Mouse (Mus musculus): ENCODE results near the gene Mllt11. TPM values are rescaled to one million over a fixed set of nuclear protein-coding genes. Genes with fewer than 3 reads are reported as not detected.

Gene Mllt11
- total RNA-seq (2021): 100 to 1,000 TPM; 287 to 294 TPM
- long read RNA-seq, experiment 1, transcript Mllt11-201 (2 exons, 1,923 nt): major isoform, 292 of 316 reads
- long read RNA-seq, experiment 1, partial matches to known transcripts: 2 of 316 reads
- long read RNA-seq, experiment 1, other reads (novel, unspliced or antisense): 22 of 316 reads
- long read RNA-seq, experiment 2, transcript Mllt11-201 (2 exons, 1,923 nt): major isoform, 429 of 452 reads
- long read RNA-seq, experiment 2, partial matches to known transcripts: 10 of 452 reads
- long read RNA-seq, experiment 2, other reads (novel, unspliced or antisense): 13 of 452 reads

DNA sequence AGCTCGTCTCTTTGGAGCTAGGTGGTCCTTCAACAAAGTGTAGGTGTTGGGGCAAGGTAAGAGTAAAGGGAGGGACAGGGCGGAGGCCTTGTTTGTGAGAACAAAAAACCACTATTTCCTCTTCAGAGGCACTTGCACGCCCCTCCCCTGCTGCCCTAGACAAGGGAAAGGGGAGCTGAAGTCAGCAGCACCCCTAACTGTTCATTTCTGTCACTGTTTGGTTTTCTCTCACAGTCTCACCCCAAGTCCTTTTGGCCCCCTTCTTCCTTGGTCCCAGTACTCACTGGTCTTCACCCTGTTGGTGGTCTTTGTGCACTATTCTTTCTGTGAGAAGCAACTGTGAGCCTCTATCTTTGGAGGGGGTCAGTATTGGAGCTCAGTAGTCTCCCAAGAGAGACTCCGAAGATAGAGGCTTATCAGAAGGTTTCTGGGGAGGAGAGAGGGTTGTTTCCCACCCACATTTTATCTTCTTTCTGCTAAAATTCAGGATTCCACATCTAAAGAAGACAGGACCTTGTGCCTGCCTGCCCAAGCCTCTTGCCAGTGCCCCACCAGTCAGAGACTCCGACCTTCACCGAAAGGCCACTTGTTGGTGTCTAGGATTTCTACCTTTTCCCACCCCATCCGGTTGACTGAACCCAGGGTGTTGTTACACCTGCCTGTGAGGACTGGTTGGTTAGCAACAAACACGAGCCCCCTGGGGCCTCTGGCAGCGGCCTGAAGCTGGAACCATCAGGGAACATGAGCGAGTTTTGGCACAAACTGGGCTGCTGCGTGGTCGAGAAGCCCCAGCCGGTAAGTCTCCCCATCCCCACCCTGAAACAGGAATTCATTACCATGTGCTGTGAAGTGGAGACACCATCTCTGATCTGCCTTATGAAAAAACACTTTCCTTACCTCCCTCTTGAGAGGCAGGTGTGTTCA, at the start of gene Mllt11:
Gene Mllt11 (minus strand): TSS at position 874 of the 924 bp plus-strand sequence.
- H3K4me3 ChIP-seq: peak within 1 kb of the TSS; percentile 81
- TF ChIP-seq CTCF (conservative IDR thresholded peaks at IDR 0.05): no peak
- no peak for DNase-seq (ENCODE audit: low spot score in 2 of 2)
- H3K27ac ChIP-seq: peak within 1 kb of the TSS; percentile 100

DNA sequence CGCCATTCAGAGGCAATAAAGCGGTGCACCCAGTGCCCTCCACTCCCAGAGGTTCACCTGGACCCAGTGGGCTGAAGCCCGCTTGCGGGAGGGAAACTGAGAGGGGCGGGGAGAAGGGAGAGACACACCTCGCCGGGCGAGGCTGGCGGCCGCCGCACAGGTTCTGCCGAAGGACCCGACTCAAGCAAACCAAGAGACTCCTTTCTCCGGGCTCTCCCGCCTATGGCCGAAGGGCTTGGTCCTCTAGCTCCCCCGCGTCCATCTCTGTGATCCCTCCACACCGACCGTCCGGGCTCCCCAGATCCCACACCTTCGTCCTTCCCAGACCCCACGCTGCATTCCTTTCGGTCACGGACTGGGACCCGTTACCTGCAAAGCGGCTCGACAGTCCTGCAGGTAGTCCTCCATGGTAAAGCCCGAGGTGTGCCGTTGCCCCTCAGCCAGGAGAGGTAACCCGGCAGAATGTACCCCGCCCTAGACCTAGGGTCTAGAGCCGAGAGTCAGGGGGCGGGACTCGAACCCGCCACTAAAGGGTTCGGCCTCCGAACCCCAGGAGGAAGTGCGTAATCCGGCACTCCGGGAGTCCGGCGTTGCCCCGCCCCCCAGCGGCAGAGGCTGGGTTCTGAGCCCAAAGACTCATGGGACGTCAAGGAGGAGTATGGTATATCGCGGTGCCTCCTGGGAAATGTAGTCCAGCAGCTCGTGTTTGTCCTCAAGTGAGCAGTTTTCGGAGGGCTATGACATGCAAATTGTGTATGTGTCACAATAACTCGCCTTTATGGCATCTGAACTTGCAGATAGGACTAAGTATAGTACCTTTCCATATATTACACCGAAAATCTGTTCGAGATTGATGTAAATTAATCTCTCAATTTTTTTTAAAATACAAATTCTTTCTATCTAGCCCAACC, 49.5 kb upstream of the Mllt11 start, which contains the start of the genes Mindy1 and Prune1:
Gene Mindy1 (plus strand): TSS at position 130 of the 911 bp plus-strand sequence.
Gene Prune1 (minus strand): TSS at position 861 of the 911 bp plus-strand sequence.
- DNase-seq (ENCODE audit: low spot score in 2 of 2): peak; percentile 98
- TF ChIP-seq CTCF (conservative IDR thresholded peaks at IDR 0.05): peak; percentile 66
- Histone ChIP-seq H3K4me3 (peak within 1 kb of the TSS; percentile 75), H3K27ac (peak within 1 kb of the TSS; percentile 96)

DNA sequence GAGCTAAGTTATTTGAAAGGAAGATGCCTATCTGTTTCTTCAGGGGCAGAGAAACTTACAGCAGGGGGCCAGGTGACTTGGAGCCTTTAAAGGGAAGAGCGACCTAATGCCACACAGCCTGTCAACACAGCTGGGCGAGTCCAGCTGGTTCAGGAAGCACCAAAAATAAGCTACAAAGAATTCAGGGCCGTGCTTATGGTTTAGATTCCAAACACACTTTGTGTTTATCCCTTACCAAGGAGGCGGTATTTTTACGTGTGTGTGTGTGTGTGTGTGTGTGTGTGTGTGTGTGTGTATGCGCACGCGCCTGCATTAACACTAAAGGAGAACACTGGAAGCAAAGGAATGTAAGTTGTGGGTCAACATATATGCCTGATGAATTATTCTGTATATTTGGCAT, 48.8 kb upstream of the Mllt11 start:
- DNase-seq (ENCODE audit: low spot score in 2 of 2): no peak
- peak overlapping the region; percentile 75 for H3K4me3 ChIP-seq
- H3K27ac ChIP-seq: peak overlapping the region; percentile 96
- TF ChIP-seq CTCF (conservative IDR thresholded peaks at IDR 0.05): no peak; the same call in 1 of the 2 replicates

DNA sequence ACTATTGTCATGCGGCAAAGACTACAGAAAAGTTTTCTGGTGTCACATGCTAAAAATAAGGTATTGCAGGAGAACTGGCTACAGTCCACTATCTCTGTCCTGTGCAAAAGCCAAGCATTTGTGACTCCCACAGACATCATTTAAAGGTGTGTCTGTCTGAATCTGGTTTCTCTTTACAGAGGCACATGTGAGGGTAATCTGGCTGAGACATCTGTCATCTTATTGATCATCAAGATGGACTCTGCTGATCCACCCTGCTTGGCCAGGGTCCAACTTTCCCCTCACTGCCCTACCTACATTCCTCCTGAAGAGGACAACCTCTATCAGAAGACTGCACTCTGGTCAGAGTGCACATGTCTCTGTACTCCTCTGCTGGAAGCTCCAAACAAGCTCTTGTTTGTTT, 45.2 kb upstream of the Mllt11 start:
- no peak for TF ChIP-seq CTCF (conservative IDR thresholded peaks at IDR 0.05)
- no peak overlapping the region for H3K4me3 ChIP-seq
- no peak overlapping the region for H3K27ac ChIP-seq
- no peak for DNase-seq (ENCODE audit: low spot score in 2 of 2)

DNA sequence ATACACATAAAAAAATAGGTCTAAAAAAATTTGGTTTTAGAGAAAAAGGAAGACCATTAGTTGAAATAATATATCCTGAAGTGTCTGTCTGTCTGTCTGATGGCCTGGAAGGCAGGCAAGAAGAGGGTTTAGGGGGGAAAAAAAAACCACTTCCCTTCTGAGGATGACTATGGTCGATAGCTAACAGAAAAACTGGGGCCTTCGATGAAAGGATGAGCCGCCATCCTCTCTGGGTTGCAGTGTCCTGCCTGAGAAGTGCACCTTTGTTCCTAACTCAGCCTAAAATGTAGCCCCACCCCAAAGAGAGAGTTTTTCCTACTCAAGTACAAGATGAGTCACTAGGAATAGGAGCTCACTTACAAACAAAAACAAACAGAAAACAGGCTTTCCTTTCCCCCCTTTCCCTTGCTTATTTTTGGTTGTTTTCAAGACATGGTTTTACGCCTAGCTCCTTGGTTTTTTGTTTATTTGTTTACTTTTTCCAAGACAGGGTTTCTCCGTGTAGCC, 44.5 kb upstream of the Mllt11 start:
- no peak overlapping the region for H3K27ac ChIP-seq
- DNase-seq (ENCODE audit: low spot score in 2 of 2): no peak
- no peak for TF ChIP-seq CTCF (conservative IDR thresholded peaks at IDR 0.05)
- no peak overlapping the region for H3K4me3 ChIP-seq

DNA sequence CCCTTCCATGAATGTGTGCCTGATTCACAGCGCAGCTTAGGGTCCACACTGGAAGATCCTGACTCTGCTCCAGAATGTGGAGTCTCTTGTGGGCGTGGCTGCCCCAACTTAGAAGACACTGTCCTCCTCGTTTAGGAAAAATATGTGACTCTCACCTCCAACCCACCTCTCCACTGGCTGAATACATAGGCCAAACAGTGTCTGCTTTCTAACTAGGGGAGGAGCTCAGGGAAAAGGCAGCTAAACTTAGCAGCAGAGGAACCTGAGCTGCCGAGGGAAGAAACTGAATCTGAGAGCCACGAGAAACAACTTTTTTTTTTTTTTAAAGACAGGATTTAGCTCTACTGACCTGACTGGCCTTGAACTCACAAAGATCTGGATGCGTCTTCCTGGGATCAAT, 43.2 kb upstream of the Mllt11 start:
- DNase-seq (ENCODE audit: low spot score in 2 of 2): no peak
- TF ChIP-seq CTCF (conservative IDR thresholded peaks at IDR 0.05): no peak
- Histone ChIP-seq H3K27ac (no peak overlapping the region), H3K4me3 (no peak overlapping the region)

DNA sequence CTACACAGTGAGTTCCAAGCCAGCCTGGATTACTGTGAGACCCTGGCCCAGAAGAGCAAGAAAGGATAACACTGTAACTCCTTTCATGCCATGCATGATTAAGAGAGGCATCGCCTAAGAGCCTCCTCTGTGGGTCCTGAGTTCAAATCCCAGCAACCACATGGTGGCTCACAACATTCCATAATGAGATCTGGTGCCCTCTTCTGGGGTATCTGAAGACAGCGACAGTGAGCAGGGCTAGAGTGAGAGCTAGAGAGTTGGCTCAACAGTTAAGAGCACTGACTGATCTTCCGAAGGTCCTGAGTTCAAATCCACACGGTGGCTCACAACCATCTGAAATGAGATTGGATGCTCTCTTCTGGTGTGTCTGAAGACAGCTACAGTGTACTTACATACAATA, 42.5 kb upstream of the Mllt11 start:
- H3K4me3 ChIP-seq: no peak overlapping the region
- no peak for DNase-seq (ENCODE audit: low spot score in 2 of 2)
- TF ChIP-seq CTCF (conservative IDR thresholded peaks at IDR 0.05): 0 out of 2 replicates have a peak, but pooled peaks have one; percentile 14
- no peak overlapping the region for H3K27ac ChIP-seq

DNA sequence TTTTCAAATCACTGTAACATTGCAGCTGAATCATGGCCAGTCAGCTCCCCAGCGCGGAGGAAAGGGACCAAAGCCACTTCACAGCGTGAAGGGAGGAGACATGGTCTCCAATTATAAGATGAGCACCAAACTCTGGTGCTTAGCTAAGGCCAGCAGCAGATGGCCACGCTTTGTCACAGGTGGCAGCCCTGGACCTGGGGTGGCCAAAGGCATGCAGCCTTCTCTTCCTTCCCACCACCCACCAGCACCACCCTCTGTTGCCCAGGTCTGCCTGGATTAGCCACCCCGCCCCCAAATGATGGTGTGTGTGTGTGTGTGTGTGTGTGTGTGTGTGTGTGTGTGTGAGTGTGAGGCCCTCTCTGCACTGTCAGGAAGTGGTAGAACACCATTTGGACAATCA, 41.5 kb upstream of the Mllt11 start:
- no peak for DNase-seq (ENCODE audit: low spot score in 2 of 2)
- Histone ChIP-seq H3K4me3 (no peak overlapping the region), H3K27ac (no peak overlapping the region)
- no peak for TF ChIP-seq CTCF (conservative IDR thresholded peaks at IDR 0.05)

DNA sequence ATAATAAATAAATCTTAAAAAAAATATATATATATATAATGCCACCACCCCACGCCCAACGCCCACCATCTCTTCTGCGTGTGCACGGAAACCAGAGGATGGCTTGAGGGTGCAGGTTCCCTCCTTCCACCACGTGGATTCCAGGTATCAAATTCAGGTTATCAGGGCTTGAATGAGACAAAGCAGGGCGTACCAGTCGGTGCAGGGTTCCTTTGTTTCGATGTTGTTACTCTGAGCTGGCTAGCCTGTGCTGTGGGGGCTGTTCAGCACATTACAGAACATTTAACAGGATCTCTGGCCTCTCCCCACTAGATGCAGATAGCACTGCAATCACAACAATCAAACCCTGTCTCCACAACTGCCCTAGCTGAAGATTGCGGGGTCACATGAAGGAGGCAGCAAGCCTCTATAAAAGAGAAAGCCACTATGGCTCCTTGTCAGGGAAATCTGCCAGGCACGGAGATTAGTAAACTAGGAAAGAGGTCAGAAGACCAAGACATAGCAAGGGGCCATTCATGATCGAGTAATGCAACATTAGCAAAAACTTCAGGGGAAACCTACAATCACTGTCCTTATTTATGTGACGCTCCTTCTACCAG, 38.9 kb upstream of the Mllt11 start:
- Histone ChIP-seq H3K27ac (no peak overlapping the region), H3K4me3 (no peak overlapping the region)
- TF ChIP-seq CTCF (conservative IDR thresholded peaks at IDR 0.05): no peak
- DNase-seq (ENCODE audit: low spot score in 2 of 2): no peak

DNA sequence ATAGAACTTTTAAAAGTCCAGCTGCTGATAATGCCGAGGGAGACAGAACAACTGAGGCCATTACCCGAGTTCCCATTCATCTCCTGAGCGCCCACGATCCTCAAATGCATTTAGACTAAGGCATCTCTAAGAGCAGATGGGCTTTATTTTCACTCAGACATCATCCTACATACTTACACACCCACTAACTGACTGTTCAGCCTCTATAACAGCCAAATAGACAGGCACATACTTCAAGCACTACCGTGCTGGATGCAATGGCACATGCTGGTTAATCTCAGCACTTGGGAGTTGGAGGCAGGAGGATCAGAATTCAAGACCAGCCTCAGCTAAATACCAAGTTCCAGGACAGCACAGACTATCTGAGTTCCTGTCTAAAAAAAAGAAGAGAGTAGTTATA, 37.8 kb upstream of the Mllt11 start:
- TF ChIP-seq CTCF (conservative IDR thresholded peaks at IDR 0.05): no peak
- Histone ChIP-seq H3K27ac (no peak overlapping the region), H3K4me3 (no peak overlapping the region)
- no peak for DNase-seq (ENCODE audit: low spot score in 2 of 2)

DNA sequence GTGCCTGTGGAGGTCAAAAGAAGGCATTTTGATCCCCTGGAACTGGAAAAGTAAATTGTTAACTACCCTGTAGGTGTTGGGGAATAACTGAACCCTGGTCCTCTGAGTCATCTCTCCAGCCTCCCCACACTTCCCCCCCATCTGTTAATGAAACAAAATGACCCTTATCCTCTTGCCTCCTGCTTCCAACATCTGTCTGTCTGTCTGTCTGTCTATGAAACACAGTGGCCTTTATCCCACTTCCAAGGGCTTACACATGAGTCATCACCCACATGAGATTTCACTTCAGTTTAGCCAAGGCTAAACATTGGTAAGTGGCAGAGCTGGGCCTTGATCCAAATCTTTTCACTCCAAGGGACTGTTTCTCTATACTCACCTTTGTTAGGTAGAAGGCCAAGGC, 35.9 kb upstream of the Mllt11 start:
- TF ChIP-seq CTCF (conservative IDR thresholded peaks at IDR 0.05): no peak

DNA sequence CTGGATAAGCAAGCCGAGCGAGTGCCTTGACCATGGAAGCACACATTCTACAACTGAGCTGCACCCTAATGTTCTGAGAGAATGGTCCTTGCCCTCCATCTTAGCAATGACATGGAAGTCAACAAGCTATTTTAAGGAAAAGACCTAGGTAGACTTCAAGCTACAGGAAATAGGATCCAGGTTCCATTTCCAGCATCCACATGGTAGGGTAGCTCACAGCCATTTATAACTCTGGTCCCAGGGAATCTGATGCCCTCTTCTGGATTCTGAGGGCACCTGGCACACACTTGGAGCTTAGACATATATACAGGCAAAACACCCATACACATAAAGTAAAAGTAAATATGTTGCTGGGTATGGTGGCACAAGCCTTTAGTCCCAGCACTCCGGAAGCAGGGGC, 34.1 kb upstream of the Mllt11 start:
- no peak for DNase-seq (ENCODE audit: low spot score in 2 of 2)
- peak; percentile 24; the same call in 1 of the 2 replicates for TF ChIP-seq CTCF (conservative IDR thresholded peaks at IDR 0.05)
- Histone ChIP-seq H3K27ac (no peak overlapping the region), H3K4me3 (no peak overlapping the region)

More for the DNA sequence above, 35.9 kb upstream of the Mllt11 start:
- no peak for DNase-seq (ENCODE audit: low spot score in 2 of 2)
- H3K4me3 ChIP-seq: no peak overlapping the region
- H3K27ac ChIP-seq: no peak overlapping the region

Measured in layer of hippocampus, adult 2 months (tissue).